Mouse (Mus musculus) limb, embryonic 10.5 days (tissue): Measurements from ENCODE around the gene Grap2. TPM values are rescaled to one million over a fixed set of nuclear protein-coding genes. Genes with fewer than 3 reads are reported as not detected.

Experiments used
- DNase-seq: peaks from one replicate; pipeline ENCODE4 v3.0.0-alpha.2; 2017; ENCODE audit warnings: low spot score
- H3K27ac ChIP-seq: fragments of 300-500 bp; sonication (generic); 2 replicates; pipeline ENCODE4 v1.5.1; 2016; ENCODE audit warnings: mild to moderate bottlenecking
- H3K27me3 ChIP-seq: fragments of 300-500 bp; sonication (generic); 2 replicates; pipeline ENCODE4 v1.6.1; 2016; ENCODE audit warnings: low read depth, mild to moderate bottlenecking; ENCODE audit not compliant: poor library complexity, severe bottlenecking
- H3K36me3 ChIP-seq: fragments of 300-500 bp; sonication (generic); 2 replicates; pipeline ENCODE4 v1.6.1; 2016; ENCODE audit warnings: mild to moderate bottlenecking, moderate library complexity
- H3K4me1 ChIP-seq: fragments of 300-500 bp; sonication (generic); 2 replicates; pipeline ENCODE4 v1.6.1; 2016
- H3K4me3 ChIP-seq: fragments of 300-500 bp; sonication (generic); 2 replicates; pipeline ENCODE4 v1.5.1; 2016; ENCODE audit warnings: mild to moderate bottlenecking, moderate library complexity
- H3K9me3 ChIP-seq: fragments of 300-500 bp; sonication (generic); replicated peaks from 2 replicates; pipeline ENCODE4 v1.6.1; 2016; ENCODE audit warnings: mild to moderate bottlenecking
- WGBS: fragments of 180-500 bp; shearing (Covaris S2); methylation state at CpG from one replicate; pipeline ENCODE4 v1.1.7; 2016; 5-methylcytosine and 5-hydroxymethylcytosine counted together
- polyA plus RNA-seq: library from polyadenylated mRNA; unstranded; fragments of >200 nt; fragmentation: Nextera tagmentation; extraction: Ambion mirVana; gene quantifications from 2 replicates; pipeline ENCODE4 v1.2.1, GENCODE M21; 2016

Grap2 gene
- polyA plus RNA-seq, 1 experiment from 2014 or later, result 0.45 TPM

GRCm38 (mm10) chr15:80557745-80558144 lies 14.6 kb upstream of the Grap2 start:
- H3K4me3 ChIP-seq, result no peak overlapping the region
- no peaks in the 10 kb centered on the region for H3K9me3 ChIP-seq
- H3K4me1 ChIP-seq, result 0 out of 2 replicates have a peak, but pooled peaks cover 7% of the 10 kb centered on the region
- H3K36me3 ChIP-seq, result no peaks in the 10 kb centered on the region
- WGBS, result 73% methylated on average over 4 of the region's 4 CpGs
- no peak for DNase-seq
- H3K27me3 ChIP-seq, result no peaks in the 10 kb centered on the region
- no peak overlapping the region for H3K27ac ChIP-seq

GRCm38 (mm10) chr15:80559534-80559933 lies 12.9 kb upstream of the Grap2 start:
- Histone ChIP-seq H3K9me3 (no peaks in the 10 kb centered on the region), H3K4me3 (no peak overlapping the region), H3K36me3 (no peaks in the 10 kb centered on the region), H3K27ac (no peak overlapping the region), H3K4me1 (0 out of 2 replicates have a peak, but pooled peaks cover 7% of the 10 kb centered on the region), H3K27me3 (no peaks in the 10 kb centered on the region)
- no peak for DNase-seq
- 56% methylated on average over 12 of the region's 12 CpGs for WGBS

- H3K4me3 ChIP-seq, result no peak overlapping the region
- DNase-seq, result no peak
- H3K27ac ChIP-seq, result no peak overlapping the region
- H3K9me3 ChIP-seq, result no peaks in the 10 kb centered on the region
- WGBS, result 68% methylated on average over 14 of the region's 14 CpGs
- H3K4me1 ChIP-seq, result 0 out of 2 replicates have a peak, but pooled peaks cover 7% of the 10 kb centered on the region
- H3K27me3 ChIP-seq, result no peaks in the 10 kb centered on the region
- no peaks in the 10 kb centered on the region for H3K36me3 ChIP-seq
Measured at GRCm38 (mm10) chr15:80559978-80560377, 12.4 kb upstream of the Grap2 start.

- Histone ChIP-seq H3K27ac (no peak overlapping the region), H3K27me3 (no peaks in the 10 kb centered on the region), H3K9me3 (no peaks in the 10 kb centered on the region), H3K36me3 (no peaks in the 10 kb centered on the region), H3K4me1 (0 out of 2 replicates have a peak, but pooled peaks cover 7% of the 10 kb centered on the region), H3K4me3 (no peak overlapping the region)
- 71% methylated on average over 15 of the region's 15 CpGs for WGBS
- DNase-seq, result no peak
Measured at GRCm38 (mm10) chr15:80560646-80561580, 11.5 kb upstream of the Grap2 start.

- H3K9me3 ChIP-seq, result no peaks in the 10 kb centered on the region
- H3K4me1 ChIP-seq, result 0 out of 2 replicates have a peak, but pooled peaks cover 7% of the 10 kb centered on the region
- no peak overlapping the region for H3K4me3 ChIP-seq
- no peaks in the 10 kb centered on the region for H3K27me3 ChIP-seq
- H3K36me3 ChIP-seq, result no peaks in the 10 kb centered on the region
- 82% methylated on average over 3 of the region's 3 CpGs for WGBS
- DNase-seq, result no peak
- no peak overlapping the region for H3K27ac ChIP-seq
Measured at GRCm38 (mm10) chr15:80562446-80562845, 9.9 kb upstream of the Grap2 start.

GRCm38 (mm10) chr15:80563634-80564208 lies 8.7 kb upstream of the Grap2 start:
- no peak for DNase-seq
- 94% methylated on average over 6 of the region's 6 CpGs for WGBS
- H3K4me1 ChIP-seq, result 0 out of 2 replicates have a peak, but pooled peaks cover 7% of the 10 kb centered on the region
- no peak overlapping the region for H3K4me3 ChIP-seq
- no peaks in the 10 kb centered on the region for H3K27me3 ChIP-seq
- H3K27ac ChIP-seq, result no peak overlapping the region
- H3K36me3 ChIP-seq, result no peaks in the 10 kb centered on the region
- no peaks in the 10 kb centered on the region for H3K9me3 ChIP-seq

GRCm38 (mm10) chr15:80565106-80565665 lies 7.2 kb upstream of the Grap2 start, which contains the start of gene Enthd1:
Gene Enthd1 (minus strand): TSS chr15:80565156.
- Histone ChIP-seq H3K27ac (no peak within 1 kb of the TSS), H3K9me3 (no peaks in the 10 kb centered on the region), H3K27me3 (peaks cover 10% of the 10 kb centered on the region), H3K4me3 (no peak within 1 kb of the TSS), H3K36me3 (no peaks in the 10 kb centered on the region), H3K4me1 (no peaks in the 10 kb centered on the region)
- 87% methylated on average over 19 of the region's 19 CpGs for whole genome bisulfite sequencing
- DNase-seq, result no peak

- Histone ChIP-seq H3K27me3 (peaks cover 16% of the 10 kb centered on the region), H3K9me3 (no peaks in the 10 kb centered on the region), H3K4me3 (no peak overlapping the region), H3K4me1 (no peaks in the 10 kb centered on the region), H3K27ac (no peak overlapping the region), H3K36me3 (no peaks in the 10 kb centered on the region)
- DNase-seq, result no peak
- 93% methylated on average over 6 of the region's 6 CpGs for WGBS
Measured at GRCm38 (mm10) chr15:80566696-80567095, 5.7 kb upstream of the Grap2 start.

- H3K27me3 ChIP-seq, result peaks cover 19% of the 10 kb centered on the region
- no peaks in the 10 kb centered on the region for H3K9me3 ChIP-seq
- no peaks in the 10 kb centered on the region for H3K36me3 ChIP-seq
- WGBS, result 68% methylated on average over 3 of the region's 3 CpGs
- H3K27ac ChIP-seq, result no peak overlapping the region
- DNase-seq, result no peak
- H3K4me1 ChIP-seq, result no peaks in the 10 kb centered on the region
- H3K4me3 ChIP-seq, result no peak overlapping the region
Measured at GRCm38 (mm10) chr15:80567139-80567538, 5.3 kb upstream of the Grap2 start.

GRCm38 (mm10) chr15:80567731-80568130 lies 4.7 kb upstream of the Grap2 start:
- WGBS, result 87% methylated on average over 4 of the region's 4 CpGs
- no peak overlapping the region for H3K27ac ChIP-seq
- no peaks in the 10 kb centered on the region for H3K9me3 ChIP-seq
- H3K4me1 ChIP-seq, result no peaks in the 10 kb centered on the region
- DNase-seq, result no peak
- no peaks in the 10 kb centered on the region for H3K36me3 ChIP-seq
- H3K4me3 ChIP-seq, result no peak overlapping the region
- peaks cover 25% of the 10 kb centered on the region for H3K27me3 ChIP-seq

- Histone ChIP-seq H3K27me3 (peaks cover 38% of the 10 kb centered on the region), H3K4me3 (no peak overlapping the region), H3K27ac (no peak overlapping the region), H3K9me3 (no peaks in the 10 kb centered on the region), H3K4me1 (no peaks in the 10 kb centered on the region), H3K36me3 (no peaks in the 10 kb centered on the region)
- DNase-seq, result no peak
- WGBS, result 80% methylated on average over 7 of the region's 7 CpGs
Measured at GRCm38 (mm10) chr15:80569205-80569604, 3.2 kb upstream of the Grap2 start.

GRCm38 (mm10) chr15:80570226-80570625 lies 2.2 kb upstream of the Grap2 start:
- H3K4me1 ChIP-seq, result no peaks in the 10 kb centered on the region
- no peaks in the 10 kb centered on the region for H3K36me3 ChIP-seq
- H3K9me3 ChIP-seq, result no peaks in the 10 kb centered on the region
- H3K4me3 ChIP-seq, result no peak overlapping the region
- H3K27me3 ChIP-seq, result peaks cover 40% of the 10 kb centered on the region
- WGBS, result 85% methylated on average over 1 of the region's 1 CpGs
- no peak overlapping the region for H3K27ac ChIP-seq
- no peak for DNase-seq

- 72% methylated on average over 7 of the region's 7 CpGs for WGBS
- Histone ChIP-seq H3K4me1 (no peaks in the 10 kb centered on the region), H3K4me3 (no peak overlapping the region), H3K9me3 (no peaks in the 10 kb centered on the region), H3K27ac (no peak overlapping the region), H3K36me3 (no peaks in the 10 kb centered on the region), H3K27me3 (peaks cover 54% of the 10 kb centered on the region)
- no peak for DNase-seq
Measured at GRCm38 (mm10) chr15:80571611-80572010, 783 bp upstream of the Grap2 start.
